Mouse (Mus musculus) neural tube, embryonic 11.5 days (tissue): ENCODE results near the gene AC129217.1. TPM values are rescaled to one million over a fixed set of nuclear protein-coding genes. Genes with fewer than 3 reads are reported as not detected.
A peak's percentile ranks its signal among the peaks of the same experiment; 100 is the strongest.

ENCODE experiments used
- ATAC-seq: fragments of 200-750 bp; cut with Nextera tagmentation; 2 replicates; pipeline ENCODE4 v1.8.0; 2017; ENCODE audit warnings: moderate number of reproducible peaks, mild to moderate bottlenecking, moderate TSS enrichment, moderate library complexity; ENCODE audit not compliant: insufficient read depth, low FRiP score, low TSS enrichment
- DNase-seq: peaks from one replicate; pipeline ENCODE4 v3.0.0-alpha.2; 2015; ENCODE audit warnings: low spot score
- H3K27ac ChIP-seq: fragments of 300-500 bp; sonication (generic); 2 replicates; pipeline ENCODE4 v1.5.1; 2014; ENCODE audit warnings: low read depth, mild to moderate bottlenecking, low read length
- H3K27me3 ChIP-seq: fragments of 300-500 bp; sonication (generic); 2 replicates; pipeline ENCODE4 v1.6.1; 2014; ENCODE audit warnings: mild to moderate bottlenecking, low read length, mixed read lengths; ENCODE audit not compliant: control insufficient read depth, insufficient read depth
- H3K36me3 ChIP-seq: fragments of 300-500 bp; sonication (generic); 2 replicates; pipeline ENCODE4 v1.6.1; 2014; ENCODE audit warnings: mild to moderate bottlenecking, low read length, moderate library complexity, mixed read lengths; ENCODE audit not compliant: control insufficient read depth, insufficient read depth
- H3K4me1 ChIP-seq: fragments of 300-500 bp; sonication (generic); 2 replicates; pipeline ENCODE4 v1.6.1; 2014; ENCODE audit warnings: low read length, mixed read lengths; ENCODE audit not compliant: control insufficient read depth, insufficient read depth
- H3K4me2 ChIP-seq: fragments of 300-500 bp; sonication (generic); 2 replicates; pipeline ENCODE4 v1.6.1; 2014; ENCODE audit warnings: low read depth, mild to moderate bottlenecking, moderate library complexity
- H3K4me3 ChIP-seq: fragments of 300-500 bp; sonication (generic); 2 replicates; pipeline ENCODE4 v1.5.1; 2014; ENCODE audit warnings: low read depth, low read length
- H3K9ac ChIP-seq: fragments of 300-500 bp; sonication (generic); 2 replicates; pipeline ENCODE4 v1.6.1; 2014; ENCODE audit warnings: mild to moderate bottlenecking, low read length
- H3K9me3 ChIP-seq: fragments of 300-500 bp; sonication (generic); 2 replicates; pipeline ENCODE4 v1.6.1; 2016; ENCODE audit warnings: low read length; ENCODE audit not compliant: control insufficient read depth
- WGBS: fragments of 180-500 bp; shearing (Covaris S2); extraction: QIAGEN DNeasy Blood & Tissue Kit; methylation state at CpG from one replicate; pipeline ENCODE4 v1.1.7; 2014; 5-methylcytosine and 5-hydroxymethylcytosine counted together
- microRNA-seq: library from miRNA; unstranded; fragments of <30 nt; microRNA quantifications from one replicate; pipeline ENCODE4, GENCODE M21; 2016
- polyA plus RNA-seq: library from polyadenylated mRNA; unstranded; fragments of >200 nt; fragmentation: Nextera tagmentation; extraction: Ambion mirVana; gene quantifications from 2 replicates; pipeline ENCODE4 v1.2.1, GENCODE M21; 2014

The AC129217.1 gene
- polyA plus RNA-seq, 1 experiment from 2014 or later: not detected

GRCm38 (mm10) chr19:8887585-8888463 lies 58.3 kb downstream of the AC129217.1 start:
- H3K9ac ChIP-seq: peak overlapping the region; percentile 84
- ATAC-seq (no peak), DNase-seq (no peak)
- H3K27me3 ChIP-seq: no peaks in the 10 kb centered on the region
- peaks cover 8% of the 10 kb centered on the region for H3K4me1 ChIP-seq
- 13% methylated on average over 19 of the region's 19 CpGs for WGBS
- H3K36me3 ChIP-seq: 0 out of 2 replicates have a peak, but pooled peaks cover 2% of the 10 kb centered on the region
- peak overlapping the region; percentile 68 for H3K4me3 ChIP-seq
- H3K9me3 ChIP-seq: no peaks in the 10 kb centered on the region
- H3K4me2 ChIP-seq: peak overlapping the region; percentile 80
- peak overlapping the region; percentile 58 for H3K27ac ChIP-seq

- H3K4me2 ChIP-seq: peak within 1 kb of the TSS; percentile 80
- peak within 1 kb of the TSS; percentile 84 for H3K9ac ChIP-seq
- H3K9me3 ChIP-seq: no peaks in the 10 kb centered on the region
- H3K27ac ChIP-seq: peak within 1 kb of the TSS; percentile 87
- no peaks in the 10 kb centered on the region for H3K27me3 ChIP-seq
- H3K36me3 ChIP-seq: 0 out of 2 replicates have a peak, but pooled peaks cover 2% of the 10 kb centered on the region
- peak; percentile 95 for DNase-seq
- H3K4me1 ChIP-seq: peaks cover 8% of the 10 kb centered on the region
- peak within 1 kb of the TSS; percentile 68 for H3K4me3 ChIP-seq
- ATAC-seq: peak; percentile 95
- under 1% methylated on average over 58 of the region's 58 CpGs for WGBS
These were observed 59.2 kb downstream of the AC129217.1 start, which contains the start of the genes 1810009A15Rik and Gm49416 for GRCm38 (mm10) chr19:8888511-8889385. Gene 1810009A15Rik, plus strand, starts transcription at chr19:8888853. Gene Gm49416, plus strand, starts transcription at chr19:8888926.

Small RNAs within 50 kb of the gene (microRNA-seq; reads per million reads assigned to microRNA genes)
- not detected for gene Mir5136

Other genes with a start within 250 kb of the AC129217.1 start
- gene Slc22a8, start 238.5 kb upstream of the AC129217.1 start, polyA plus RNA-seq: 0.20 TPM in 1 of 2 replicates, not detected in the other
- gene Slc22a6, start 211.7 kb upstream of the AC129217.1 start, polyA plus RNA-seq: 0.53 and 0.69 TPM in 2 replicates
- 0.05 TPM in 2 replicates for gene Chrm1, start 166.0 kb upstream of the AC129217.1 start, polyA plus RNA-seq
- 132 and 135 TPM in 2 replicates for gene Slc3a2, start 106.4 kb upstream of the AC129217.1 start, polyA plus RNA-seq
- 87.8 and 92.8 TPM in 2 replicates for gene Wdr74, start 93.9 kb upstream of the AC129217.1 start, polyA plus RNA-seq
- gene 1700092M07Rik, start 89.1 kb upstream of the AC129217.1 start, polyA plus RNA-seq: 1.4 and 2.1 TPM in 2 replicates
- 97.6 and 103 TPM in 2 replicates for gene Stx5a, start 88.4 kb upstream of the AC129217.1 start, polyA plus RNA-seq
- 243 and 245 TPM in 2 replicates for gene Nxf1, start 72.7 kb upstream of the AC129217.1 start, polyA plus RNA-seq
- gene Tmem223, start 58.8 kb upstream of the AC129217.1 start, polyA plus RNA-seq: 181 and 195 TPM in 2 replicates
- gene Tmem179b, start 55.3 kb upstream of the AC129217.1 start, polyA plus RNA-seq: 41.8 and 46.7 TPM in 2 replicates
- gene Taf6l, start 43.4 kb upstream of the AC129217.1 start, polyA plus RNA-seq: 20.7 and 22.4 TPM in 2 replicates
- 172 and 182 TPM in 2 replicates for gene Polr2g, start 31.2 kb upstream of the AC129217.1 start, polyA plus RNA-seq
- 6.6 and 7.2 TPM in 2 replicates for gene Zbtb3, start 27.2 kb upstream of the AC129217.1 start, polyA plus RNA-seq
- 50.6 and 51.6 TPM in 2 replicates for gene Ttc9c, start 10.4 kb upstream of the AC129217.1 start, polyA plus RNA-seq
- 5.7 and 6.1 TPM in 2 replicates for gene Hnrnpul2, start 9.8 kb upstream of the AC129217.1 start, polyA plus RNA-seq
- gene Bscl2, start 7.7 kb downstream of the AC129217.1 start, polyA plus RNA-seq: 54.1 and 55.3 TPM in 2 replicates
- 137 and 151 TPM in 2 replicates for gene Gng3, start 9.4 kb downstream of the AC129217.1 start, polyA plus RNA-seq
- gene Lrrn4cl, start 21.0 kb downstream of the AC129217.1 start, polyA plus RNA-seq: 0.32 and 0.44 TPM in 2 replicates
- gene Ubxn1, start 41.7 kb downstream of the AC129217.1 start, polyA plus RNA-seq: 182 and 186 TPM in 2 replicates
- gene Uqcc3, start 51.1 kb downstream of the AC129217.1 start, polyA plus RNA-seq: 52.9 and 55.0 TPM in 2 replicates
- 93.5 and 93.8 TPM in 2 replicates for gene Lbhd1, start 54.0 kb downstream of the AC129217.1 start, polyA plus RNA-seq
- not detected in 2 replicates for gene Gm49403, start 54.2 kb downstream of the AC129217.1 start, polyA plus RNA-seq
- 103 and 112 TPM in 2 replicates for gene 1810009A15Rik, start 59.1 kb downstream of the AC129217.1 start, polyA plus RNA-seq
- not detected in 2 replicates for gene Gm49416, start 59.2 kb downstream of the AC129217.1 start, polyA plus RNA-seq
- gene Ints5, start 63.2 kb downstream of the AC129217.1 start, polyA plus RNA-seq: 40.8 and 49.9 TPM in 2 replicates
- gene Ganab, start 68.3 kb downstream of the AC129217.1 start, polyA plus RNA-seq: 116 and 128 TPM in 2 replicates
- gene B3gat3, start 90.6 kb downstream of the AC129217.1 start, polyA plus RNA-seq: 50.6 and 59.0 TPM in 2 replicates
- 0.88 and 1.2 TPM in 2 replicates for gene Rom1, start 99.6 kb downstream of the AC129217.1 start, polyA plus RNA-seq
- gene Eml3, start 99.8 kb downstream of the AC129217.1 start, polyA plus RNA-seq: 7.9 and 9.3 TPM in 2 replicates
- gene Mta2, start 112.1 kb downstream of the AC129217.1 start, polyA plus RNA-seq: 55.6 and 57.5 TPM in 2 replicates
- gene Tut1, start 124.1 kb downstream of the AC129217.1 start, polyA plus RNA-seq: 30.2 and 36.3 TPM in 2 replicates
- gene Eef1g, start 137.3 kb downstream of the AC129217.1 start, polyA plus RNA-seq: 468 and 469 TPM in 2 replicates
- 4.4 and 4.5 TPM in 2 replicates for gene Ahnak, start 159.5 kb downstream of the AC129217.1 start, polyA plus RNA-seq